Mouse (Mus musculus) heart, embryonic 12.5 days (tissue): ENCODE measurements at regions not wholly inside any gene's neighbourhood (a gene's known extent, or its start where the extent isn't known, plus 50 kb on each side); places are given as distances from the start of the nearest gene placed in this dataset.

Source experiments
- ATAC-seq: fragments of 200-750 bp; cut with Nextera tagmentation; 2 replicates; pipeline ENCODE4 v1.8.0; 2017; ENCODE audit warnings: moderate TSS enrichment, moderate library complexity; ENCODE audit not compliant: insufficient number of reproducible peaks, low FRiP score
- H3K27ac ChIP-seq: fragments of 300-500 bp; sonication (generic); 2 replicates; pipeline ENCODE4 v1.5.1; 2016; ENCODE audit warnings: mild to moderate bottlenecking, moderate library complexity; ENCODE audit not compliant: poor library complexity, severe bottlenecking
- H3K27me3 ChIP-seq: fragments of 300-500 bp; sonication (generic); replicated peaks from 2 replicates; pipeline ENCODE4 v1.6.1; 2016; ENCODE audit warnings: mild to moderate bottlenecking, moderate library complexity
- H3K36me3 ChIP-seq: fragments of 300-500 bp; sonication (generic); 2 replicates; pipeline ENCODE4 v1.6.1; 2016; ENCODE audit warnings: mild to moderate bottlenecking, moderate library complexity
- H3K4me1 ChIP-seq: fragments of 300-500 bp; sonication (generic); replicated peaks from 2 replicates; pipeline ENCODE4 v1.6.1; 2016; ENCODE audit warnings: mild to moderate bottlenecking
- H3K4me2 ChIP-seq: fragments of 300-500 bp; sonication (generic); 2 replicates; pipeline ENCODE4 v1.6.1; 2016; ENCODE audit warnings: mild to moderate bottlenecking, moderate library complexity
- H3K4me3 ChIP-seq: fragments of 300-500 bp; sonication (generic); 2 replicates; pipeline ENCODE4 v1.5.1; 2016; ENCODE audit warnings: mild to moderate bottlenecking
- H3K9ac ChIP-seq: fragments of 300-500 bp; sonication (generic); 2 replicates; pipeline ENCODE4 v1.6.1; 2016; ENCODE audit warnings: mild to moderate bottlenecking, moderate library complexity
- H3K9me3 ChIP-seq: fragments of 300-500 bp; sonication (generic); replicated peaks from 2 replicates; pipeline ENCODE4 v1.6.1; 2016; ENCODE audit warnings: mild to moderate bottlenecking, moderate library complexity
- WGBS: fragments of 180-500 bp; shearing (Covaris S2); methylation state at CpG from one replicate; pipeline ENCODE4 v1.1.7; 2016; 5-methylcytosine and 5-hydroxymethylcytosine counted together

GRCm38 (mm10) chr14:86443921-86444835 lies 696.9 kb downstream of the Diaph3 start:
- no peak for ATAC-seq
- Histone ChIP-seq H3K9ac (no peak overlapping the region), H3K27me3 (no peaks in the 10 kb centered on the region), H3K9me3 (no peaks in the 10 kb centered on the region), H3K36me3 (no peaks in the 10 kb centered on the region), H3K4me1 (peaks cover 12% of the 10 kb centered on the region; the same call in 1 of the 2 replicates), H3K4me3 (no peak overlapping the region), H3K4me2 (no peak overlapping the region), H3K27ac (peak overlapping the region; percentile 57)
- WGBS = 33% methylated on average over 5 of the region's 5 CpGs

GRCm38 (mm10) chr14:86441895-86442679 lies 698.9 kb downstream of the Diaph3 start:
- Histone ChIP-seq H3K4me2 (no peak overlapping the region), H3K36me3 (no peaks in the 10 kb centered on the region), H3K27me3 (no peaks in the 10 kb centered on the region), H3K4me1 (peaks cover 12% of the 10 kb centered on the region; the same call in 1 of the 2 replicates), H3K4me3 (no peak overlapping the region), H3K27ac (no peak overlapping the region), H3K9ac (no peak overlapping the region), H3K9me3 (no peaks in the 10 kb centered on the region)
- no peak for ATAC-seq
- WGBS = 84% methylated on average over 9 of the region's 9 CpGs

GRCm38 (mm10) chr14:86437383-86437782 lies 703.7 kb downstream of the Diaph3 start:
- no peaks in the 10 kb centered on the region for H3K27me3 ChIP-seq
- H3K4me1 ChIP-seq = no peaks in the 10 kb centered on the region
- H3K9ac ChIP-seq = no peak overlapping the region
- no peak overlapping the region for H3K4me3 ChIP-seq
- no peak for ATAC-seq
- H3K4me2 ChIP-seq = no peak overlapping the region
- 71% methylated on average over 3 of the region's 3 CpGs for WGBS
- H3K27ac ChIP-seq = no peak overlapping the region
- H3K36me3 ChIP-seq = no peaks in the 10 kb centered on the region
- 0 out of 2 replicates have a peak, but pooled peaks cover 2% of the 10 kb centered on the region for H3K9me3 ChIP-seq

- H3K4me1 ChIP-seq = no peaks in the 10 kb centered on the region
- H3K36me3 ChIP-seq = no peaks in the 10 kb centered on the region
- no peak overlapping the region for H3K4me3 ChIP-seq
- no peak overlapping the region for H3K9ac ChIP-seq
- 83% methylated on average over 2 of the region's 2 CpGs for WGBS
- H3K27ac ChIP-seq = no peak overlapping the region
- H3K4me2 ChIP-seq = no peak overlapping the region
- no peak for ATAC-seq
- H3K27me3 ChIP-seq = no peaks in the 10 kb centered on the region
- H3K9me3 ChIP-seq = 0 out of 2 replicates have a peak, but pooled peaks cover 2% of the 10 kb centered on the region
These were observed 705.7 kb downstream of the Diaph3 start for GRCm38 (mm10) chr14:86435345-86435744.

- Histone ChIP-seq H3K4me2 (no peak overlapping the region), H3K4me1 (no peaks in the 10 kb centered on the region), H3K9me3 (0 out of 2 replicates have a peak, but pooled peaks cover 2% of the 10 kb centered on the region), H3K27me3 (no peaks in the 10 kb centered on the region), H3K9ac (no peak overlapping the region), H3K4me3 (no peak overlapping the region), H3K27ac (no peak overlapping the region), H3K36me3 (no peaks in the 10 kb centered on the region)
- no peak for ATAC-seq
- 71% methylated on average over 6 of the region's 6 CpGs for WGBS
These were observed 709.7 kb downstream of the Diaph3 start for GRCm38 (mm10) chr14:86431215-86431816.

- WGBS = 78% methylated on average over 5 of the region's 5 CpGs
These were observed 719.2 kb downstream of the Diaph3 start for GRCm38 (mm10) chr14:86421881-86422280.

GRCm38 (mm10) chr14:86419959-86420598 lies 721.0 kb downstream of the Diaph3 start:
- H3K4me3 ChIP-seq = no peak overlapping the region
- no peaks in the 10 kb centered on the region for H3K27me3 ChIP-seq
- no peaks in the 10 kb centered on the region for H3K36me3 ChIP-seq
- WGBS = 71% methylated on average over 3 of the region's 3 CpGs
- H3K4me1 ChIP-seq = no peaks in the 10 kb centered on the region
- H3K4me2 ChIP-seq = no peak overlapping the region
- H3K9ac ChIP-seq = no peak overlapping the region
- H3K9me3 ChIP-seq = no peaks in the 10 kb centered on the region; the same call in 1 of the 2 replicates
- no peak for ATAC-seq
- no peak overlapping the region for H3K27ac ChIP-seq

More at GRCm38 (mm10) chr14:86421881-86422280, 719.2 kb downstream of the Diaph3 start:
- H3K27ac ChIP-seq = no peak overlapping the region
- H3K27me3 ChIP-seq = no peaks in the 10 kb centered on the region
- H3K4me2 ChIP-seq = no peak overlapping the region
- H3K36me3 ChIP-seq = no peaks in the 10 kb centered on the region
- H3K4me1 ChIP-seq = no peaks in the 10 kb centered on the region
- no peak for ATAC-seq
- no peak overlapping the region for H3K4me3 ChIP-seq
- H3K9me3 ChIP-seq = no peaks in the 10 kb centered on the region; the same call in 1 of the 2 replicates
- H3K9ac ChIP-seq = no peak overlapping the region

GRCm38 (mm10) chr14:86396876-86397275 lies 744.2 kb downstream of the Diaph3 start:
- Histone ChIP-seq H3K9me3 (no peaks in the 10 kb centered on the region), H3K36me3 (no peaks in the 10 kb centered on the region), H3K27me3 (peaks cover 11% of the 10 kb centered on the region), H3K9ac (no peak overlapping the region), H3K4me1 (no peaks in the 10 kb centered on the region), H3K27ac (no peak overlapping the region), H3K4me3 (no peak overlapping the region), H3K4me2 (no peak overlapping the region)
- 89% methylated on average over 3 of the region's 3 CpGs for whole genome bisulfite sequencing
- no peak for ATAC-seq

GRCm38 (mm10) chr14:86395951-86396361 lies 745.1 kb downstream of the Diaph3 start:
- Histone ChIP-seq H3K36me3 (no peaks in the 10 kb centered on the region), H3K27me3 (peaks cover 11% of the 10 kb centered on the region), H3K9ac (no peak overlapping the region), H3K4me1 (no peaks in the 10 kb centered on the region), H3K4me3 (peak overlapping the region; percentile 18; the same call in 1 of the 2 replicates), H3K27ac (no peak overlapping the region), H3K9me3 (no peaks in the 10 kb centered on the region), H3K4me2 (peak overlapping the region; percentile 56)
- 16% methylated on average over 9 of the region's 9 CpGs for WGBS
- ATAC-seq = no peak

- H3K9ac ChIP-seq = no peak overlapping the region
- peak overlapping the region; percentile 56 for H3K4me2 ChIP-seq
- no peak for ATAC-seq
- H3K27me3 ChIP-seq = peaks cover 11% of the 10 kb centered on the region
- H3K27ac ChIP-seq = no peak overlapping the region
- H3K4me3 ChIP-seq = peak overlapping the region; percentile 18; the same call in 1 of the 2 replicates
- H3K36me3 ChIP-seq = no peaks in the 10 kb centered on the region
- no peaks in the 10 kb centered on the region for H3K4me1 ChIP-seq
- 31% methylated on average over 10 of the region's 10 CpGs for WGBS
- no peaks in the 10 kb centered on the region for H3K9me3 ChIP-seq
These were observed 745.5 kb downstream of the Diaph3 start for GRCm38 (mm10) chr14:86395531-86395930.
